Mouse (Mus musculus): ENCODE measurements around the gene Necap1. TPM values are rescaled to one million over a fixed set of nuclear protein-coding genes. Genes with fewer than 3 reads are reported as not detected.

The Necap1 gene
- polyA plus RNA-seq, 1 experiment from 2014 or later: 37.6 TPM

GRCm38 (mm10) chr6:122862871-122863270 is 11.4 kb upstream of the Necap1 start:
- WGBS: 89% methylated on average over 1 of the region's 1 CpGs
- no peaks in the 10 kb centered on the region for H3K36me3 ChIP-seq (ENCODE audit: insufficient read depth, low read length)
- no peak overlapping the region for H3K4me3 ChIP-seq (replicated peaks; ENCODE audit: low read depth, low read length)
- no peaks in the 10 kb centered on the region for H3K4me1 ChIP-seq (replicated peaks; ENCODE audit: insufficient read depth, low read length)
- peaks cover 9% of the 10 kb centered on the region for H3K9me3 ChIP-seq (replicated peaks; ENCODE audit: low read length)
- no peak overlapping the region for H3K27ac ChIP-seq
- no peak for DNase-seq (ENCODE audit: low spot score)
- ATAC-seq (replicated peaks; ENCODE audit: low FRiP score, low read depth): no peak
- no peaks in the 10 kb centered on the region for H3K27me3 ChIP-seq (ENCODE audit: insufficient read depth, low read length)
- no peak overlapping the region for H3K4me2 ChIP-seq (ENCODE audit: low read length)
- no peak for TF ChIP-seq CTCF (IDR thresholded peaks at IDR 0.05; ENCODE audit: low read depth)
- no peak overlapping the region for H3K9ac ChIP-seq (ENCODE audit: low read depth, low read length)

DNA sequence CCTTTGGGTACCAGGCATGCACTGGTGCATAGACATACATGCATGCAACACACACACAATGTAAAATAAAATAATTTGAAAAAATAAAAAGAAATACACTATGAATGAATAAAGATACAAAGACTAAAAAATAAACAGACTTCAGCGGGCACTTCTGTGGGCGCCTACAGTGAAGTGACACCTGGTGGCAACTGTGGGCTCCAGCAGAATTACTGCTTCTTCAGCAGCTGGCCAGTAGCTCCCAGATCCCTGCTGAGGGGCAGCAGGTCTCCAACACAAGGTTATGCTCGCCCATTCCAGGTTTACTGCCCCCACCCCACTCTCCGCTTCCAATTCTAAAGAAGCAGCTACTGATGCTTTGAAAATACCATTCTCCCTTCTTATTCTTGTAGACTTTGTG is 6.4 kb upstream of the Necap1 start:
- Histone ChIP-seq H3K27me3 (ENCODE audit: insufficient read depth, low read length) (no peaks in the 10 kb centered on the region), H3K4me1 (replicated peaks; ENCODE audit: insufficient read depth, low read length) (no peaks in the 10 kb centered on the region), H3K27ac (no peak overlapping the region), H3K4me3 (replicated peaks; ENCODE audit: low read depth, low read length) (no peak overlapping the region), H3K4me2 (ENCODE audit: low read length) (no peak overlapping the region), H3K9ac (ENCODE audit: low read depth, low read length) (no peak overlapping the region), H3K36me3 (ENCODE audit: insufficient read depth, low read length) (no peaks in the 10 kb centered on the region), H3K9me3 (replicated peaks; ENCODE audit: low read length) (no peaks in the 10 kb centered on the region)
- TF ChIP-seq CTCF (IDR thresholded peaks at IDR 0.05; ENCODE audit: low read depth): peak; percentile 62
- ATAC-seq (replicated peaks; ENCODE audit: low FRiP score, low read depth) (no peak), DNase-seq (ENCODE audit: low spot score) (peak; percentile 32)
- 52% methylated on average over 4 of the region's 4 CpGs for WGBS

GRCm38 (mm10) chr6:122869846-122870245 is 4.4 kb upstream of the Necap1 start:
- H3K4me2 ChIP-seq (ENCODE audit: low read length): no peak overlapping the region
- 75% methylated on average over 11 of the region's 11 CpGs for WGBS
- ATAC-seq (replicated peaks; ENCODE audit: low FRiP score, low read depth) (no peak), DNase-seq (ENCODE audit: low spot score) (no peak)
- H3K9me3 ChIP-seq (replicated peaks; ENCODE audit: low read length): no peaks in the 10 kb centered on the region
- TF ChIP-seq CTCF (IDR thresholded peaks at IDR 0.05; ENCODE audit: low read depth): no peak
- no peak overlapping the region for H3K9ac ChIP-seq (ENCODE audit: low read depth, low read length)
- no peaks in the 10 kb centered on the region for H3K4me1 ChIP-seq (replicated peaks; ENCODE audit: insufficient read depth, low read length)
- no peaks in the 10 kb centered on the region for H3K27me3 ChIP-seq (ENCODE audit: insufficient read depth, low read length)
- H3K4me3 ChIP-seq (replicated peaks; ENCODE audit: low read depth, low read length): no peak overlapping the region
- H3K27ac ChIP-seq: no peak overlapping the region
- no peaks in the 10 kb centered on the region for H3K36me3 ChIP-seq (ENCODE audit: insufficient read depth, low read length)

- Histone ChIP-seq H3K9me3 (replicated peaks; ENCODE audit: low read length) (no peaks in the 10 kb centered on the region), H3K27me3 (ENCODE audit: insufficient read depth, low read length) (no peaks in the 10 kb centered on the region), H3K9ac (ENCODE audit: low read depth, low read length) (no peak overlapping the region), H3K27ac (no peak overlapping the region), H3K4me2 (ENCODE audit: low read length) (no peak overlapping the region), H3K36me3 (ENCODE audit: insufficient read depth, low read length) (no peaks in the 10 kb centered on the region), H3K4me1 (replicated peaks; ENCODE audit: insufficient read depth, low read length) (peaks cover 2% of the 10 kb centered on the region; the same call in 1 of the 2 replicates), H3K4me3 (replicated peaks; ENCODE audit: low read depth, low read length) (no peak overlapping the region)
- no peak for TF ChIP-seq CTCF (IDR thresholded peaks at IDR 0.05; ENCODE audit: low read depth)
- DNase-seq (ENCODE audit: low spot score): no peak
- ATAC-seq (replicated peaks; ENCODE audit: low FRiP score, low read depth): no peak
- 89% methylated on average over 5 of the region's 5 CpGs for WGBS
These were observed 1.5 kb upstream of the Necap1 start for GRCm38 (mm10) chr6:122872800-122873199.

GRCm38 (mm10) chr6:122874720-122875389 is 581 bp downstream of the Necap1 start:
- Histone ChIP-seq H3K4me3 (replicated peaks; ENCODE audit: low read depth, low read length) (peak overlapping the region; percentile 95), H3K9ac (ENCODE audit: low read depth, low read length) (peak overlapping the region; percentile 96), H3K4me2 (ENCODE audit: low read length) (peak overlapping the region; percentile 64), H3K36me3 (ENCODE audit: insufficient read depth, low read length) (0 out of 2 replicates have a peak, but pooled peaks cover 3% of the 10 kb centered on the region), H3K4me1 (replicated peaks; ENCODE audit: insufficient read depth, low read length) (peaks cover 2% of the 10 kb centered on the region; the same call in 1 of the 2 replicates), H3K9me3 (replicated peaks; ENCODE audit: low read length) (no peaks in the 10 kb centered on the region), H3K27ac (peak overlapping the region; percentile 86), H3K27me3 (ENCODE audit: insufficient read depth, low read length) (no peaks in the 10 kb centered on the region)
- ATAC-seq (replicated peaks; ENCODE audit: low FRiP score, low read depth) (peak; percentile 70), DNase-seq (ENCODE audit: low spot score) (peak; percentile 58)
- WGBS: under 1% methylated on average over 31 of the region's 31 CpGs
- no peak for TF ChIP-seq CTCF (IDR thresholded peaks at IDR 0.05; ENCODE audit: low read depth)

GRCm38 (mm10) chr6:122879141-122879735 is 5.0 kb downstream of the Necap1 start:
- no peaks in the 10 kb centered on the region for H3K27me3 ChIP-seq (ENCODE audit: insufficient read depth, low read length)
- H3K27ac ChIP-seq: no peak overlapping the region
- H3K4me2 ChIP-seq (ENCODE audit: low read length): no peak overlapping the region
- H3K4me1 ChIP-seq (replicated peaks; ENCODE audit: insufficient read depth, low read length): peaks cover 2% of the 10 kb centered on the region; the same call in 1 of the 2 replicates
- H3K9ac ChIP-seq (ENCODE audit: low read depth, low read length): no peak overlapping the region
- TF ChIP-seq CTCF (IDR thresholded peaks at IDR 0.05; ENCODE audit: low read depth): no peak
- no peak overlapping the region for H3K4me3 ChIP-seq (replicated peaks; ENCODE audit: low read depth, low read length)
- 89% methylated on average over 7 of the region's 7 CpGs for WGBS
- ATAC-seq (replicated peaks; ENCODE audit: low FRiP score, low read depth) (no peak), DNase-seq (ENCODE audit: low spot score) (no peak)
- peaks cover 33% of the 10 kb centered on the region for H3K36me3 ChIP-seq (ENCODE audit: insufficient read depth, low read length)
- H3K9me3 ChIP-seq (replicated peaks; ENCODE audit: low read length): no peaks in the 10 kb centered on the region
